Mouse (Mus musculus): ENCODE results near the gene Ppm1e.

DNA sequence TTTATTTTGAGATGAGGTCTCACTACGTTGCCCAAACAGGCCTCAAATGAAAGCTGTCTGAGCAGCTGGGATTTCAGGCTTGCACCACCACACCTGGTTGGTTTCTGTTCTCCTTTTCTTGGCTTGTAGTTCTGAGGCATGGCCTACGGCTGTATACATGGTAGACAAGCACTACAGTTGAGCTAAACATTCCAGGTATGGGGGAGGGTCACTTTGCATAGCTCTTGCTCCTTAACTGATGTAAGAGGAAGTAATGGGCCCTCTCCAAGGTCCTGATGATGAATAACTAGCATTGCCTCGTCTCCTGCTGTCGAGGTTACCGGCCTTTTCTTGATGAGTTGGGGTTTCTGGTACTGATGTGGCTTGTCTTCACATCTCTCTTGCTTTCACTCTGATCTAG lies 104.7 kb downstream of the Ppm1e start:
- TF ChIP-seq CTCF (IDR thresholded peaks at IDR 0.05; ENCODE audit: borderline replicate concordance, control insufficient read depth, extremely low read depth, insufficient read depth, low read length, poor library complexity) (no peak), POLR2A (IDR thresholded peaks at IDR 0.05; ENCODE audit: control insufficient read depth, extremely low read depth, insufficient read depth, low read length, poor library complexity) (no peak)

Measured in thymus, adult 2 months (tissue).